Mouse (Mus musculus) ovary, postnatal 36 days (tissue): Measurements from ENCODE around the gene Comt.
A peak's percentile ranks its signal among the peaks of the same experiment; 100 is the strongest.

Experiments
- DNase-seq: peaks from one replicate; pipeline ENCODE4 v3.0.0; 2022; ENCODE audit warnings: low spot score, mixed read lengths

The Comt gene

GRCm38 (mm10) chr16:18433341-18433920 lies 6.8 kb upstream of the Comt start:
- DNase-seq = no peak

- no peak for DNase-seq
These were observed 4.1 kb upstream of the Comt start for GRCm38 (mm10) chr16:18430641-18431212.

- DNase-seq = no peak
These were observed 3.0 kb upstream of the Comt start for GRCm38 (mm10) chr16:18429641-18430040.

- no peak for DNase-seq
These were observed 1.9 kb upstream of the Comt start for GRCm38 (mm10) chr16:18428516-18429042.

GRCm38 (mm10) chr16:18428011-18428515 lies 1.4 kb upstream of the Comt start:
- no peak for DNase-seq

GRCm38 (mm10) chr16:18426215-18426791 lies 349 bp downstream of the Comt start, which contains the start of gene Txnrd2:
Gene Txnrd2, plus strand, starts transcription at chr16:18426384.
- peak; percentile 77 for DNase-seq

- no peak for DNase-seq
These were observed 1.0 kb downstream of the Comt start for GRCm38 (mm10) chr16:18425475-18426214.

- no peak for DNase-seq
These were observed 2.1 kb downstream of the Comt start for GRCm38 (mm10) chr16:18424364-18425045.

- DNase-seq = no peak
These were observed 2.8 kb downstream of the Comt start for GRCm38 (mm10) chr16:18423915-18424265.

- no peak for DNase-seq
These were observed 3.3 kb downstream of the Comt start for GRCm38 (mm10) chr16:18423203-18423914.

- DNase-seq = no peak
These were observed 6.1 kb downstream of the Comt start for GRCm38 (mm10) chr16:18420571-18420970.

GRCm38 (mm10) chr16:18419603-18420026 lies 7.0 kb downstream of the Comt start:
- no peak for DNase-seq

- DNase-seq = no peak
These were observed 7.7 kb downstream of the Comt start for GRCm38 (mm10) chr16:18418756-18419602.

GRCm38 (mm10) chr16:18417491-18417890 lies 9.2 kb downstream of the Comt start:
- no peak for DNase-seq

GRCm38 (mm10) chr16:18416837-18417236 lies 9.8 kb downstream of the Comt start:
- DNase-seq = no peak

- no peak for DNase-seq
These were observed 10.4 kb downstream of the Comt start for GRCm38 (mm10) chr16:18416094-18416761.

- no peak for DNase-seq
These were observed 13.4 kb downstream of the Comt start for GRCm38 (mm10) chr16:18413032-18413816.

- DNase-seq = peak; percentile 46
These were observed 14.7 kb downstream of the Comt start for GRCm38 (mm10) chr16:18411802-18412476.
